Mouse (Mus musculus) gastrocnemius, postnatal 10 days (tissue): ENCODE measurements around the gene Rfpl4. TPM values are rescaled to one million over a fixed set of nuclear protein-coding genes. Genes with fewer than 3 reads are reported as not detected.
"Not testable (repeated sequence)": the region's sequence is repeated elsewhere in the genome, so short reads cannot be mapped to it uniquely, and the experiment has no call there.

Experiments
- DNase-seq: peaks from one replicate; pipeline ENCODE4 v3.0.0; 2021; ENCODE audit warnings: mixed read lengths
- long read RNA-seq, 2 experiments: library from polyadenylated mRNA; stranded (forward); transcript quantifications; one replicate each; pipeline ENCODE4 v2.0.0; 2021
- total RNA-seq, 2 experiments: library from RNA; stranded (reverse); gene quantifications; 2 replicates each; pipeline ENCODE4 v1.2.3; 2021

The Rfpl4 gene
- total RNA-seq: not detected
- long read RNA-seq, experiment 1: 0 reads
- long read RNA-seq, experiment 2: 0 reads

DNA sequence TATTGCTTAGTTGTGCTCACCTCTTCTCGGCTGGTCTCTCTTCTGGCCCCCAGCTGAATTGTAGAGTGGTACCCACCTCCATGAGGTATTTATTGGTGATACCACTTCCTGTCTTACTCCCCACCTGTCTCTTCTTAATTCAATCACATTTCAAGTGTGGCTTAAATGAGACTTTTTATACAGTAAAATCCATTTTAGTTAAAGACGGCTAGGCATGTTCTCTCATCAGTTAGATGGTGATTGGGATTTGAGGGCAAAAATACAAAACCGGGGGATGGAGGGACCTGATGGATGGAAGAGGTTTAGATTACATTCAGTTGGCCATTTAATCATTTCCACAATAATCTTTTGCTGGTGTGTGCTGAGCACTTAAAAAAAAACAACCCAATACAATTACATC lies at the start of gene Rfpl4:
Gene Rfpl4 (minus strand): TSS at position 101 of the 400 bp plus-strand sequence.
- no peak for DNase-seq

DNA sequence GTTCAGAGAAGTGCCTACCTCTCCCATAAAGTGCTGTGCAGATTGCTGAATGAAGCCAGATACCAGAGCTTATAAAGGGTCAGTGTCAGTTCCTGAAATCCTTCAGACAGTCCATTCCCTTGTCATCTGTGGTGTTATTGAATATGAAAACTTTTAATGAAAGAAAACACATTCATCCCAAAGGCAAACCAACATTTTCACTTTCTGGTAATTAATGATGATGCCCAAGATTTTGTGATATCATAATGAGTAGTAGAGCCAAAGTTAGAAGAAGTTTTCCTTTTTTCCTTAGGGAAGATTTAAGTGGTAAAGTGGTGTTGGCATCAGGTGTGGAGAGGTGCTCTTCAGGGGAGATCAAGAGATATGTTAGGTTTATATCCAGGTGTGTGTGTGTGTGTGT lies 32.8 kb upstream of the Rfpl4 start, which contains the start of gene Vmn1r55:
Gene Vmn1r55 (minus strand): TSS at position 101 of the 400 bp plus-strand sequence.
- not testable (repeated sequence) for DNase-seq

DNA sequence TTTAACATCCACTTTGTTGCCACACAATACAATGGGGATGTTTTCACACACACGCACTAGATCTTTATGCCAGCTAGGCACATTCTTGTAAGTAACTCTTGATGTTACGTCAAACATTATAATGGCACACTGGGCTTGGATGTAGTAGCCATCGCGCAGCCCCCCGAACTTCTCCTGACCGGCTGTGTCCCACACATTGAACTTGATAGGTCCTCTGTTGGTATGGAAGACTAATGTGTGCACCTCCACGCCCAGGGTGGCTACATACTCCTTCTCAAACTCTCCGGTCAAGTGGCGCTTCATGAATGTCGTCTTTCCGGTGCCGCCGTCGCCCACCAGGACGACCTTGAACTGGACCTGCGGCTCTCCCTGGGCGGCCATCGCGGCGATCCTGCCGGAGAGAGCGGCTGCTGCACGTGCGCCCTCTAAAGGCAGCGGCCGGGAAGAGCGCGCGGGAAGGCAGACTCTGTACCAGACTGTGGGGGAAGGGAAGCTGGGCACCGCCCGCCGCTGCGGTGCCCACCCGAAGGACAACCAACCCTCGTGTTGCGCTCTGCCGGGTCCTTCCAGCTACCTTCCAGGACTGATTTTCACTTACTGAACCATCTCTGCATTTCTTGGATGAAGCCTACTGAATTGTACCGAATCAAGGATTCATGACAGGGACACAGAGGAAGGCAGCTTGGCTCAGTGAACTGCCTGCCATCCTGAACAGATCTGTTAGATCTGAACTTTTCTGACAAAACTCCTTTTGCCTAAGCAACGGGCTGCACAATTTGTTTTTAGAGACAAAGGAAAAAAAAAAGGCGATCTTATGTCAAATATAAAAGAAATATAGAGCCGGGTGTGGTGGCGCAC lies 9.0 kb upstream of the Rfpl4 start, which contains the start of gene Rasl2-9:
Gene Rasl2-9 (minus strand): TSS at position 402 of the 858 bp plus-strand sequence.
- DNase-seq: peak; percentile 78

DNA sequence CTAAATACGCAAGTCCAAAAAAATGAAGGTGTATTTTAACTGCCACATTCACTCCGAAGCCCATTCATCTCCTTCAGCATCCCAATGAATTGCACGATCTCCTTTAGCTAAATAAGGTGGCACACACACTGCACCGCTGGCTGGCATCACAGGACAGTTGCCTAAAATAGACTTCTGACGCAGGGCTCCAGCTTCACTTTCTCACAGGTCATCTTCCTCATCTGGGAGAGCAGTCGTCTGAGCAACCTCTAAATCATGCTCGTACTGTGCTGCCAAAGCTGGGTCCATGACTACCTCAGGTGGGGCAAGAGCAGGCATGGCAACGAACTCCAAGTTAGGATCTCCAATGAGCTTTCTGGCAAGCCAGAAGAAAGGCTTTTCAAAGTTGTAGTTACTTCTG lies 8.3 kb upstream of the Rfpl4 start:
- DNase-seq: no peak

DNA sequence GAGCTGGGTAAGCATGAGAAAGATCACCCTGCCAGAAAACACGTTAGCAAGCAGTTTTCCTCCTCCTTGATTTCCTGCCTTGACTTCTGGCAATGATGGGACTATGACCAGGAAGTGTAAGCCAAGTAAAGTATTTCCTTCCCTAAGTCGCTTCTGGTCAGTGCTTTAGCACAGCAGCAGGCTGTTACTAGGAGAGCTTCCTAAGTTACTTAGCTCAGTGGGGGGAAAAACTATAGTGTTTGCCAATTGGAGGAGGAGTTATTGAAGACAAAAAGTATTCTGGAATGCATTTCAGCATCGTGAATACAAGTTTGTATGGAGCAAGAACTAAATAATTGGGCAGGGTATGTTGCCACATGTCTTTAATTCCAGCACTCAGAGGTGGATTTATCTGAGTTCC lies 4.0 kb downstream of the Rfpl4 start:
- DNase-seq: no peak

DNA sequence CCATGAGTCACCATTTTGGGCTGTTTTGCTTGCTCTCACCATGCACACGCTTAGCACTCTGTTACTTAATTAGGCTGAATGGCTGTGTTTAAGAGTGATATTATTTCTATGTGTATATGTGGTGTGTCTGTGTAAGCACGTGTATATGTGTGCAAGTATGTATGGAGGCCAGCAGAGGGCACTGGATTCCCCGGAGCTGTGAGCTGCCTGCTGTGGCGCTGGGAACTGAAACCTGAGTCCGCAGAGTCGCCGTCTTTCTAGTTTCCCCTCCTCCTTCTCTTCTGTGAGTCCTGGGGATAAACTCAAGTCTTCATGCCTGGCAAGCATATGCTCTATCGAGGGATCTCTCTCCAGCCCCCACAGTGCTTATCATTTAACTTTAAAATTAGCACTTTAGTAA lies 7.4 kb downstream of the Rfpl4 start:
- DNase-seq: no peak

DNA sequence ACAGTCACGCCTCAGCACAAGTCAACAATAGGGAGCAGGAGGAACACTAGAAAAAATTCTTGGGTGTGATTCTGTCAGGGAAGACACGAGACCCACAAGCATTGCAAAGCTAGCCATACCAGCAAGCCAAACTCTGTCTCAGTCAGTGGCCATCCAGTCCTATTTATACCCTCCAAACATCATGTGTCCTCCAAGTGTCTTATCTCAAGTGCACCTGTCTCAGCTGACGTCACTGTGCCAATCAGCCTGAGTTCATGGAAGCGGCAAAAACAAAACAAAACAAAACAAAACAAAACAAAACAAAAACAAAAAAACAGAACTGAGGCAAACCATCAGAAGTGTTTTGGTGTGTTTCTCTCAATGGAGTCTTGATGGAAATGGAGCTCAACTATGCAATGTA lies 8.5 kb downstream of the Rfpl4 start:
- no peak for DNase-seq

DNA sequence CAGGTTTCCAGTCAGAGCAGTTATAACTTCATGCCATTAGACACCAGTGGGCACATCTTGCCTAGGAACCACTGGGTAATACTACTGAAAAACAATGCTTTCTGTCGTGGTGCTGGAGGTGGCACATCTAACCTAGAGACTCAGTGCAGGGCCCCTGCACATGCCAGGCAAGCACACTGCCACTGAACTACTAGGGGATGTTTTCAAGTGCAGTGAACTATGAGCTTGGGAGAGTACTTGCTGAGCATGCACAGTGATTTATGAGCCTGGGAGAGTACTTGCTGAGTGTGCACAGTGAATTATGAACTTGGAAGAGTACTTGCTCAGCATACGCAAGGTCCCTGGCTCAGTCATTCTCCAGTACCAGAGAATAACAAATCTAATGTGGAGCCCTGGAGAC lies 14.2 kb downstream of the Rfpl4 start:
- DNase-seq: no peak

DNA sequence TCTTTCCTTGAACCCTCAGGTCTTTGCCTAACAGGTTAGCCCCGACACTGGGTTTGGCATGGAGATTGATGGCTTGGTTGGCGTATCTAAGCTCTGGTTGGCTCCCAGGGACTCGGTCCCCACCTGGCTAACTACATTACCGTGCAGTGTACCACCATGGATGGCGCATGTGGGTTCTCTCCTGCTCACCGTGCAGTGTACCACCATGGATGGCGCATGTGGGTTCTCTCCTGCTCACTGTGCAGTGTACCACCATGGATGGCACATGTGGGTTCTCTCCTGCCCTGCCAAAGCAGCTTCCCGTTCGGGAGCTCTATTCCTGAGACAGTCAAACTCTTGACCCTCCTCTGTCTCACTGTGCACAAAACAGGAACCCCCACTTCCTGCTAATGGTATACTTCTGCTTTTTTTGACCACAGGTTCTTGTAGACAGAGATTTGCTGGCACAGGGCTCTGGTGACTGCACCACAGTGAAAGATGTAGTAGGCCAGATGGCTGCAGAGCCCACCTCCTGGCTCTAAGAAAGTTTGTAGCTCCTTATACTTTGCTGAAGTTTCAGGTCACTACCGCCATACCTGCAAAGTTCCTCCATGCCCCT lies 15.6 kb downstream of the Rfpl4 start:
- no peak for DNase-seq

DNA sequence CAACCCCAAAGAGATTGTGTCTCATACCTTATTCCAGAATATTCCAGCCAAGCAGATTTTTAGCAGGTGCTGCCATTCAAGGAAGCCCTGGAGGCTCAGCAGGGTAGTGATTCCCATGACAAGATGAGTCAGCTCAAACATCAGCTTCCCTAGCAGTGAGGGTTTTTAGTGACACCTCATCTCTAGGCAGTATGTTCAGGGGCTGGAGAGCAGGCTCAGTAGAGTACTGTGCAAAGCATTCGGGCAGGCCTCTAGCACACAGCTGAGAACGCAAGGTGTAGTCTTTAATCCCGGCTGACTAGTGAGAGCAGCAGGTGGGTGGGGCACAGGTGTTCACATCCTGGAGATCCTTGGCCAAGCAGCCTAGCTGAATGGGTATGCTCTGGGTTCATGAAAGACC lies 17.0 kb downstream of the Rfpl4 start:
- DNase-seq: no peak

DNA sequence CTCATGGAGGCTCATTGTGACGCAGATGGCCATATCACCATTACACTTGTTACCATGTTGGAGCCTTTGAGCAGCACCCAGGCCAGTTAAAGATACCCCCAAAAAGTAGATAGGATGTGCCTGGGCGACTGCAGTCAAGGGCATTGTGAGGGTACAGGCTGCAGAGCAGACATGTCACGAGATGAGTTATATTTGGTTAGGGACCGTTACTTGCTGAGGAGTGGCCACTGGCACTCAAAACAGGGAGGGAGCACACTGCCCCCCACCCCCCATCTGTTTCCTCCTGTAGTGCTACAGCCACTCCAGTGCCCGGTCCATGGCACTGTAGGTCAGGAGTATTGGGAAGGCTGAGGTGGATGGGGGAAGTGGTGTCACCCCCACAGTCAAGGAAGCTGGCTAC lies 18.0 kb downstream of the Rfpl4 start:
- no peak for DNase-seq

DNA sequence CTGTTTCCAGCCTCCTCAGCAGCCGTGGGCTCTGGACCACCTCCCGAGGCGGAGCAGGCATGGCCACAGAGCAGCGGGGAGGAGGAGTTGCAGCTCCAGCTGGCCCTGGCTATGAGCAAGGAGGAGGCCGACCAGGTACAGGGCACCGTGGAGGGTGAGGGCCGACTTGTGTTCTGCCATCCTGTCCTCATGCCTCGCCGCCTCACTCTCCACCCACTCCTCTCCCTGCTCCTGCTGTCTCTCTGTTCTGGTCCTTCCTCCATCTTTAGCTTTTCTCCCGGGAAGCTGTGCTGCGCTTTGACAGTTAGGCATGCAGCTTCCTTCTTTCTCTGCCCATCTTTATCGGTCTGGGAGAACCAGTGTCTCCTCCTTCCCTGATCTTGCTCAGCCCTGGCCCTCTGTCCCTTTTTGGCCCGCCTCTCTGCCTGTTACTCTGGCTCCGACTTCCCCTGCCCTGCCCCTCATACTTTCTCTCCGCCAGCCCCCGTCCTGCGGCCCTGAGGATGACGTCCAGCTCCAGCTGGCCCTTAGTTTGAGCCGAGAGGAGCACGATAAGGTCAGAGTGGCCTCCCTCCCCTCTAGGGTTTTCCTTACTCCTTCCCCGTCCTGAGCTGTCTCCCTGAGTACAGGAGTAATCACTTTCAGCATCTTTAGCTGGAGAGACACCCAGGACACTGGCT lies 23.8 kb downstream of the Rfpl4 start:
- DNase-seq: no peak

DNA sequence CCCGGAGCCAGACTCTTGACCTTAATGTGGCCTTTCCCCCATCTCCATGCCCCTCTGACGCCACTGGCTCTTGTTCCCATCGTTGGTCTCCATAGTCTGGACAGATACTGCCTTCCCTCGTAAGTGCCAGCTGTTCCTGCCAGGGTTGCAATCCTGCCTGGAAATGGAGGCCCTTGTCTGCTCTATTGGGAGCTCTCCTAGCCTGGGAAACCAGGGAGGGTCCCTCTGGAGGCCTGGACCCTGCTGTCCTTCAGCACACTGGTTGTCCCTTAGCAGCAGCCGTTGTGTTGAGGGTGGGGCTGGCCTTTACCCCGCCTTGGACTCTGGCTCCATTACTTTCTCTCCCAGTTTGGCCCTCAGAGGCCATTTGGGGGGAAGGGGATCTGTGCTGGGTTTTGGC lies 24.4 kb downstream of the Rfpl4 start:
- no peak for DNase-seq

DNA sequence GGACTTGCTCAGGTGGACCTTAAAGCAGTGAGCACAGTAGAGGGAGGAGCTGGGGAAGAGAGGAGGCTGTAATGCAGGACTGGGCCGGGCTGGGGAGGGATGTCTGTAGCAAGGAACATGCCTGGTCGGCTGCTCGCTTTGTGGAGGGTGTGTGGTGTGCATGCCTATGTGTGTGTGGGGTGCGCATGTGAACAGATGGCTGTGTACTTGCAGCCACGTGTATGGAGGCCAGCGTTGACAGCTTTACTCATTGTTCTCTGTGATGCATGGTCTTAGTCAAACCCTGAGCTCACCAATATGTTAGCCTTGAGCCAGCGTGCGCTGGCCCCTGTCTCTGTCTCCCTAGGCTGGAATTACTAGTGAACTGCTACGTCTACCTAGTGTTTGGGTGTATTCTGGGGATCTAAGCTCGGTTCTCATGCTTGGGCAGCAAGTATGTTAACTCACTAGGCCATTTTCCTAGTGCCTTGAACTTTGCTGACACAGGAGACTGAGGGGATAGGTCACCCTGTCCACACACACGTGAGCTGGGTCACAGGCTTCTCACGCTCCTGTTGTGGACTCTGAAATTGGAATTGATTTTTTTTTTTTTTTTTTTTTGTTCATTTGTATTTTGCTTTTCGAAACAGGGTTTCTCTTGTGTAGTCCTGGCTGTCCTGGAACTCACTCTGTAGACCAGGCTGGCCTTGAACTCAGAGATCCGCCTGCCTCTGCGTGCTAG lies 25.6 kb downstream of the Rfpl4 start:
- no peak for DNase-seq

DNA sequence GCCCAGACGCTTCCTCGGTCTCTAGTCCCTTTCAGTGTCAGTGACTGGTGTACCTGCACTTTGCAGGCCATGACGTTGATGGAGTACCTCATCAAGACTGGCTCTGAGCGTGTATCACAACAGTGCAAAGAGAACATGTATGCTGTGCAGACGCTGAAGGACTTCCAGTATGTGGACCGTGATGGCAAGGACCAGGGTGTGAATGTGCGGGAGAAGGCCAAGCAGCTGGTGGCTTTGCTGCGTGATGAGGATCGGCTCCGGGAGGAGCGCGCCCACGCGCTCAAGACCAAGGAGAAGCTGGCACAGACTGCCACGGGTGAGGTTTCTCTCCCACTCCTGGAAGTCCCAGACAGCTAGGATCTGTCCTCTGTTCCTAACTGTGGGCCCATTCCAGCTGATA lies 26.9 kb downstream of the Rfpl4 start:
- no peak for DNase-seq

DNA sequence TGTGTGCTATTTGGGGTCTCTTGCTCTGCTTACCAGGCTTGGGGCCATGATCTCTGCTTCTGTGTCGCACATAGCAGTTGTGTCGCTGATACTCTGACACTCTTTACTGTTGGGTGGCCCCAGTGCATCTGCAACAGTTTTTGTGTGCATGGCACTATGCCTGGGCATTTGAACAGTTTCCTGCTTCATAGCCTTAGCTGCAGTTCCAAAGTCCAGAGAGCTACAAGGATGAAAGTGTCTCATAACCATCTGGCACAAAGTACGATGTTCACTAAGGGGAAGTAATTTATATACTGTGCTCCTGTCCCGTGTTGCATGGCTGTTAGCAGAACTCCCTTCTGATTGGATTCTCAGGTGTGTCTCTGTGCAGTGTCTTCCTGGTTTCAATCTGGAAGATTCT lies 28.9 kb downstream of the Rfpl4 start:
- no peak for DNase-seq

DNA sequence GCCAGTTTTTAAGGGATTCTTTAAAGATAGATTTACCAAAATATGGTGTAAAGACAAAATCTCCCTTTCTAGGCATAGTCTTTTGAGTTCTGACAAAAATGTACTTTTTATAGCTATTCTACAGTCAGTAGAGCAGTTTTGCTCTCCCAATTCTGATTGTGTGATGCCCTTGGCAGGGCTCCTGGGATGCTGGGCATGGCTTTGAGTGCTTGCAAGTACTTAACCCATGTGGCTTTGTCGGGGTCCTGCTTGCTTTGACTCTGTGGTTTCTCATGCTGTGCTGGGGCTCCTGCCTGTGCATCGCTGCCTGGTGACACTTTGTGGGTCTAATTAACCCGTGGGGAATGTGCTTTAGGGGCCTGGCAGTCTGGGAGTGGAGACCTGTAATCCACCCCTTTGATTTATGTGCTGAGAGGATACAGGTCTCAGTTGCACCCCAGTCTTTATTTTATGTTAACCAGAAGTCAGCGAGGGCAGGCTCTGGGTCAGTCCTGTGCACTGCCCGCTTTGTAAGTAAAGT lies 29.8 kb downstream of the Rfpl4 start:
- no peak for DNase-seq

DNA sequence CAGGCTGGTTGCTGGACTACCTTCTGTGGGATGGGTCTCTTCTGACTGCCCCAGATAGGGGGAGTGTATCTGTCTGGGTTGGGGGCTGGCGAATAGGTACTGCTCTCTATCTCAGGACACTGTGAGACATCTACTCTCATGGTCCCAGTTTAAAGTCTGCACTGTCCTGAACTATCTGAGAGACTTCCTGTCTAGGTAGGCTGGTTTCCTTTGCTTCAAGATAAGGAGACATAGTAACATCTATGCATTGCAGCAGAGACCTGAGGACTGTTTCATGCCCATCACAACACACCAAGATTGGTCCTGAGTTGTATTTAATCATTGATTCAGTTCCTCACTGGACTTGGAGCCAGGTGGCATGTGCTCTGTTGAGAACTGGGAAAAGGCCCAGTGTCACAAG lies 31.2 kb downstream of the Rfpl4 start:
- DNase-seq: no peak

DNA sequence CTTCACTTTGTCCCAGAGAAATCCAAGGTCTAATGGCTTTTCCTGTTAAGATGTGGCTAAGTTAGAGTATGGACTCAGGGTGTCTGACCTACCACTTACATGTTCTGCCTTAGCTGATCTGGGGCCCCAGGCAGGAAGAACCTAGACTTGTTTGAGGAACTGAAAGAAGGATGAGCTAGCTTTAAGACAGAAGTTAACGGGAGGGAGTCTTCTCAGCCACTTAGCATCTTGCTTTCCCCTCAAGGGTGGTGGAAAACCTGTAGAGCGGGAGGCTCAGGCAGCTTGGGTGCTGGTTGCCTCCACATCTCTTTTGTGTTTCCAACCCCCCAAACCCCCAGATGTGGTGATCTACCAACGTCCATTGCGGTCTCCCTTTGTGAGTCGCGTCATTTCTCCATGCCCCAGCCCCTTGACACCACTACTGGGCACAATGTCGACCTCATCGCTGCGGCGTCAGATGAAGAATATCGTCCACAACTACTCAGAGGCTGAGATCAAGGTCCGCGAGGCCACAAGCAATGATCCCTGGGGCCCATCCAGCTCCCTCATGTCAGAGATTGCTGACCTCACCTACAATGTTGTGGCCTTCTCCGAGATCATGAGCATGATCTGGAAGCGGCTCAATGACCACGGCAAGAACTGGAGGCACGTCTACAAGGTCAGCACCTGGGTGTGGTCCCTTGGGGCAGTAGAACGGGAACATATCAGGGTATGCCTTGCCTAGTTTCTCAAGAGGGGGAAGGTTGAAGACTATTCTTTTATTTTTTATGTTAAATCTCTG lies 33.2 kb downstream of the Rfpl4 start:
- no peak for DNase-seq

DNA sequence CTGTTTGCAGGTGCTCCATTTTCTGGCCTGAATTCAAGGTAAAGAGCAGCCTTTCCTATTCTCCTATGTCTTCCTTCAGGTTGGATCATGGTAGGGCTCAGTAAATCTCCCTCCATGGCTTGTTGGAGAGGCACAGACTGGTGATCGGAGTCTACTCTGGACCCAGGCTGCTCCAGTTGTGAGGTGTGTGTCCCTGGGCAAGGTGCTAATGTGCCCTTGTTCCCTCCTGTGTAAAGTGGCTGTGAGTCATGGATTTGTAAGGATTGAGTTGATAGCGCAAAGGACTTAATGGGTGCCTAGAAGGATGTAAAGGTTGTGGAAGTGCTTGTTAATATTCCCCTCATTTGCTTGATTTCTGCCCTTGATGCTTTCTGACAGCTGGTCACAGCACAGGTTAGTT lies 34.8 kb downstream of the Rfpl4 start:
- DNase-seq: no peak

DNA sequence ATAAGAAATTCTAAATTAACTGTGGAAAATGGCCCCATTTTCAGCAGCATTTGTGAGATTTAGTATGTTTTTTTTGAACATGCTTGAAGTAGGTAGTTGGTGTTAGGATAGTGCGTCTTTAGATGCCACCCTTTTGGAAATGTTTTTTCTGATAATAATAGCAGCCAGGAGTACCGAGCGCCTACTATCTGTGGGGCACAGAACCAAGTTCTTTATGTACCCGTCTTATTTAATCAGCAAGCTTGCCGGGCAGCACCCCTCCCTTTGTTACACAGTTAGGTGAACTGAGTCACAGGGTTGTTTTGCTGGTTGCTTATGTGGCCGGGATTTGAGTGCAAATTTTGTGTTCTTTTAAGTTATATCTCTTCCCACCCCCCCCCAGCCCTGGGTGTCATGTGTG lies 35.5 kb downstream of the Rfpl4 start:
- DNase-seq: no peak
